Mouse (Mus musculus) large intestine, adult 2 months (tissue): ENCODE measurements around the gene 5830473C10Rik. TPM values are rescaled to one million over a fixed set of nuclear protein-coding genes. Genes with fewer than 3 reads are reported as not detected.
A peak's percentile ranks its signal among the peaks of the same experiment; 100 is the strongest.

Experiments used
- DNase-seq: peaks from one replicate; pipeline ENCODE4 v3.0.0-alpha.2; 2012; ENCODE audit warnings: low read depth, low spot score
- WGBS: fragments of 180-500 bp; shearing (Covaris S2); methylation state at CpG from one replicate; pipeline ENCODE4 v1.1.7; 2018; 5-methylcytosine and 5-hydroxymethylcytosine counted together
- polyA plus RNA-seq: library from polyadenylated mRNA; depleted of rRNA; stranded (reverse); fragments of >200 nt; gene quantifications from 2 replicates; pipeline ENCODE4 v1.2.3, GENCODE M21; 2012; rRNA removed

The 5830473C10Rik gene
- 0.07 TPM in 1 of 2 replicates, not detected in the other for polyA plus RNA-seq

GRCm38 (mm10) chr5:90560743-90561142 lies at the start of gene 5830473C10Rik:
5830473C10Rik (plus strand) TSS chr5:90561107.
- no peak for DNase-seq
- WGBS = 52% methylated on average over 6 of the region's 6 CpGs

- 73% methylated on average over 6 of the region's 6 CpGs for WGBS
- no peak for DNase-seq
Measured at GRCm38 (mm10) chr5:90512288-90512955, 48.5 kb upstream of the 5830473C10Rik start.

GRCm38 (mm10) chr5:90515561-90515960 lies 45.3 kb upstream of the 5830473C10Rik start:
- DNase-seq = no peak
- 54% methylated on average over 6 of the region's 6 CpGs for WGBS

GRCm38 (mm10) chr5:90518356-90519100 lies 42.4 kb upstream of the 5830473C10Rik start, which contains the start of gene Afm:
Afm (plus strand) TSS chr5:90518932.
- 34% methylated on average over 6 of the region's 6 CpGs for WGBS
- DNase-seq = peak; percentile 28

GRCm38 (mm10) chr5:90551191-90551590 lies 9.7 kb upstream of the 5830473C10Rik start:
- 84% methylated on average over 8 of the region's 8 CpGs for WGBS
- DNase-seq = no peak

- WGBS = 71% methylated on average over 3 of the region's 3 CpGs
- DNase-seq = no peak
Measured at GRCm38 (mm10) chr5:90556052-90556451, 4.9 kb upstream of the 5830473C10Rik start.

- 93% methylated on average over 11 of the region's 11 CpGs for WGBS
- DNase-seq = no peak
Measured at GRCm38 (mm10) chr5:90561721-90562275, 891 bp downstream of the 5830473C10Rik start.

- WGBS = 82% methylated on average over 4 of the region's 4 CpGs
- DNase-seq = no peak
Measured at GRCm38 (mm10) chr5:90562880-90563279, 2.0 kb downstream of the 5830473C10Rik start.

- DNase-seq = no peak
- 88% methylated on average over 4 of the region's 4 CpGs for WGBS
Measured at GRCm38 (mm10) chr5:90564161-90564560, 3.3 kb downstream of the 5830473C10Rik start.

- WGBS = 72% methylated on average over 6 of the region's 6 CpGs
- DNase-seq = no peak
Measured at GRCm38 (mm10) chr5:90565205-90565604, 4.3 kb downstream of the 5830473C10Rik start.

GRCm38 (mm10) chr5:90567788-90568187 lies 6.9 kb downstream of the 5830473C10Rik start:
- WGBS = 34% methylated on average over 5 of the region's 5 CpGs
- DNase-seq = no peak

- peak; percentile 39 for DNase-seq
Measured at GRCm38 (mm10) chr5:90568338-90568737, 7.4 kb downstream of the 5830473C10Rik start.

- DNase-seq = no peak
- WGBS = 14% methylated on average over 3 of the region's 3 CpGs
Measured at GRCm38 (mm10) chr5:90571216-90571615, 10.3 kb downstream of the 5830473C10Rik start.

- no peak for DNase-seq
Measured at GRCm38 (mm10) chr5:90577751-90578150, 16.8 kb downstream of the 5830473C10Rik start.

GRCm38 (mm10) chr5:90579556-90579955 lies 18.6 kb downstream of the 5830473C10Rik start:
- 92% methylated on average over 9 of the region's 9 CpGs for WGBS
- DNase-seq = no peak

More at GRCm38 (mm10) chr5:90577751-90578150, 16.8 kb downstream of the 5830473C10Rik start:
- WGBS = 16% methylated on average over 9 of the region's 9 CpGs

GRCm38 (mm10) chr5:90582179-90582578 lies 21.3 kb downstream of the 5830473C10Rik start:
- no peak for DNase-seq
- 84% methylated on average over 6 of the region's 6 CpGs for WGBS

GRCm38 (mm10) chr5:90584799-90585198 lies 23.9 kb downstream of the 5830473C10Rik start:
- DNase-seq = no peak
- WGBS = 82% methylated on average over 7 of the region's 7 CpGs

- DNase-seq = no peak
Measured at GRCm38 (mm10) chr5:90586511-90586910, 25.6 kb downstream of the 5830473C10Rik start.

GRCm38 (mm10) chr5:90588104-90588503 lies 27.2 kb downstream of the 5830473C10Rik start:
- WGBS = 93% methylated on average over 5 of the region's 5 CpGs

More at GRCm38 (mm10) chr5:90586511-90586910, 25.6 kb downstream of the 5830473C10Rik start:
- 79% methylated on average over 5 of the region's 5 CpGs for WGBS

More at GRCm38 (mm10) chr5:90588104-90588503, 27.2 kb downstream of the 5830473C10Rik start:
- no peak for DNase-seq
